Mouse (Mus musculus) ES-Bruce4 (cell line): Measurements from ENCODE around the gene Bmpr2.

Experiments used
- CTCF ChIP-seq: IDR thresholded peaks from one replicate; pipeline ENCODE4 v1.8.1; 2011; ENCODE audit warnings: low read depth, low read length
- EP300 ChIP-seq: IDR thresholded peaks from 2 replicates; pipeline ENCODE4 v1.6.1; 2011; ENCODE audit warnings: low read depth, low read length; ENCODE audit not compliant: insufficient read depth
- POLR2A ChIP-seq: IDR thresholded peaks from one replicate; pipeline ENCODE4 v1.8.1; 2011; ENCODE audit warnings: low read length; ENCODE audit not compliant: insufficient read depth

DNA sequence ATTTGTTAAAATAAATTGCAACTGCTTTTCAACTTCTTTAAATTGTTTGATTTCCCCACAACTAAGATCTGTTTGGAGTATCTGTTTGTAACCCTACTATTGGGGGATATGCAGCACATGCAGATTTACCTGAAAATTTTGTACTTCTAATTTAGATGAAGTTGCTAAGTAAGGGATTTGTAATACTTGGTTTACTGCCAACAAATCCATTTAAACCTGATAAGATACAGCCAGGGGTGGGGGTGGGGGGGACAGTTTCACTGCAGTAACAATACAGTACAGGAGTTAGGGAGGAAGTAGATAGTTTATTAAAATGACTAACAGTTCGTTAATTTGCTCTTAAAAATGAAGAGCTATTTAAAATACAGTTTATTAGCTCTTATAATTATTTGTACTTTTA, 98.9 kb downstream of the Bmpr2 start:
- TF ChIP-seq CTCF, result no peak
- no peak for TF ChIP-seq POLR2A
- TF ChIP-seq EP300, result no peak
